Mouse (Mus musculus): Measurements from ENCODE around the gene Cflar. TPM values are rescaled to one million over a fixed set of nuclear protein-coding genes. Genes with fewer than 3 reads are reported as not detected.

Gene Cflar
- polyA plus RNA-seq, 1 experiment from 2014 or later, result 43.6 TPM

GRCm38 (mm10) chr1:58720090-58720489, 8.8 kb downstream of the Cflar start:
- DNase-seq (ENCODE audit: low spot score) (no peak), ATAC-seq (ENCODE audit: low FRiP score, low TSS enrichment) (no peak)
- WGBS, result 78% methylated on average over 8 of the region's 8 CpGs
- H3K27ac ChIP-seq (replicated peaks), result no peak overlapping the region
- no peaks in the 10 kb centered on the region for H3K27me3 ChIP-seq (ENCODE audit: control insufficient read depth, insufficient read depth, low read length)
- H3K4me1 ChIP-seq (replicated peaks; ENCODE audit: control insufficient read depth, insufficient read depth), result no peaks in the 10 kb centered on the region
- H3K9ac ChIP-seq (ENCODE audit: low read length), result no peak overlapping the region
- no peak overlapping the region for H3K4me2 ChIP-seq (replicated peaks; ENCODE audit: low read depth)
- H3K4me3 ChIP-seq (ENCODE audit: low read depth, low read length), result no peak overlapping the region
- H3K36me3 ChIP-seq (ENCODE audit: control insufficient read depth, insufficient read depth, low read length), result peaks cover 2% of the 10 kb centered on the region; the same call in 1 of the 2 replicates
- TF ChIP-seq EP300 (optimal IDR thresholded peaks at IDR 0.05) (no peak), CTCF (IDR thresholded peaks at IDR 0.05; ENCODE audit: low read depth) (no peak)
- no peaks in the 10 kb centered on the region for H3K9me3 ChIP-seq (ENCODE audit: control insufficient read depth, low read length)

DNA sequence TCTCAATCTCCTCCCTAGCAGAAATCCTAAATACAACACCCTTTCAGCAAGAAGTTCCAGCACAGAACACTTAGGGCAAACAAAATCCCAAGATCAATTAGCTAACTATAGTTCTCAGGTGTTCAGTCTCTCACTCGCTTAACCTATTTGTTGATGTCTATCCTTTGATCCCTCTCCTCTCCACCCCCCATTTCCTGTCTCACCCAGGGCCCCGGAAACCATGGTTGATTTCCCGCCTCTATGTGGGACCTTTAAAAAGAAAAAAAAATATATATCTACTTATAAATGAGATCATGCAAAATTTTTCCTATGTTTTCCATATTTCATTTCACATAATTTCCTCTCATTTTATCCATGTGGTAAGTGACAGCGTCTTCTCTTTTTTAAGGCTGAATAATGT, 9.7 kb downstream of the Cflar start:
- H3K4me1 ChIP-seq (replicated peaks; ENCODE audit: control insufficient read depth, insufficient read depth), result no peaks in the 10 kb centered on the region
- no peak overlapping the region for H3K27ac ChIP-seq (replicated peaks)
- ATAC-seq (ENCODE audit: low FRiP score, low TSS enrichment) (no peak), DNase-seq (ENCODE audit: low spot score) (no peak)
- no peak overlapping the region for H3K4me3 ChIP-seq (ENCODE audit: low read depth, low read length)
- no peaks in the 10 kb centered on the region for H3K9me3 ChIP-seq (ENCODE audit: control insufficient read depth, low read length)
- no peak overlapping the region for H3K9ac ChIP-seq (ENCODE audit: low read length)
- peaks cover 2% of the 10 kb centered on the region; the same call in 1 of the 2 replicates for H3K36me3 ChIP-seq (ENCODE audit: control insufficient read depth, insufficient read depth, low read length)
- no peaks in the 10 kb centered on the region for H3K27me3 ChIP-seq (ENCODE audit: control insufficient read depth, insufficient read depth, low read length)
- TF ChIP-seq EP300 (optimal IDR thresholded peaks at IDR 0.05) (no peak), CTCF (IDR thresholded peaks at IDR 0.05; ENCODE audit: low read depth) (no peak)
- no peak overlapping the region for H3K4me2 ChIP-seq (replicated peaks; ENCODE audit: low read depth)
- WGBS, result 72% methylated on average over 4 of the region's 4 CpGs

DNA sequence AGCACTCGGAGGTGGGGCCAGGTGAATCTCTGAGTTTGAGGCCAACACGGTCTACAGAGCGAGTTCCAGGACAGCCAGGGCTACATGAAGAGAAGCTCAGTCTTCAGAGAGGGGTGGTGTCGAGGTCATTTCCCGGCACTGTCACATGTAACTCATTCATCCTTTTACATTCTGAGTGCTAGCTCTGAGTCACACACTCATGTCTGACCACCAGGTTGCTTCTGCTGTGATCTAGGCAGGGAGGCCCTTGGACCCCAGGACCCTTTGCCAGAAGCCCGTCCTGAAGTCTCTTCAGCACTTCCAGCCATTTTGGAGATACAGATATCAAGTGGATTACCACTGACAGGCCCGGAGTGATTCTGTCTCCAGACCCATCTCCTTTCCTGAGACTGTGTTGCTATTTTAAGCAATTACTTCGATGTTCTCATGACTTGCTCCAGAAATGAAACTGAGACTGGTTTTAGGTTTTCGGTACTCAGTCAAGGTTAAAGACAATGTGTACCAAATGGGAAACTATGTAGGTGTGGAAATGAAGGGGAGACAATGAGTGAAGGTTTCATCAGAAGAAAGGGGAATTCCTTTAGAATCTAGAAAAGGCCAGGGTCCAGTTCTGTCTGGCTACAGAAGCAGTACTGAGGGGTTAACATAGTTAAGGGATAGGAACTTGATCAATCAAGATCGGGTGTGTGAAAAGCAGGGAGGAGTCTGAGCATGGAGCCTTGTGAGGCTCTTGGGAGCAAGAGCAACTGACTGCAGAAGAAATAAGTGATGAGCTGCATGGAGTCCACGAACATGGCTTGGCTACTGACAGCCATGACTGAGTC, 11.0 kb downstream of the Cflar start:
- H3K4me1 ChIP-seq (replicated peaks; ENCODE audit: control insufficient read depth, insufficient read depth), result no peaks in the 10 kb centered on the region
- H3K27ac ChIP-seq (replicated peaks), result no peak overlapping the region
- H3K4me2 ChIP-seq (replicated peaks; ENCODE audit: low read depth), result no peak overlapping the region
- no peak overlapping the region for H3K4me3 ChIP-seq (ENCODE audit: low read depth, low read length)
- TF ChIP-seq CTCF (IDR thresholded peaks at IDR 0.05; ENCODE audit: low read depth) (no peak), EP300 (optimal IDR thresholded peaks at IDR 0.05) (no peak)
- H3K9ac ChIP-seq (ENCODE audit: low read length), result no peak overlapping the region
- WGBS, result 85% methylated on average over 11 of the region's 11 CpGs
- peaks cover 8% of the 10 kb centered on the region for H3K36me3 ChIP-seq (ENCODE audit: control insufficient read depth, insufficient read depth, low read length)
- DNase-seq (ENCODE audit: low spot score) (no peak), ATAC-seq (ENCODE audit: low FRiP score, low TSS enrichment) (no peak)
- H3K27me3 ChIP-seq (ENCODE audit: control insufficient read depth, insufficient read depth, low read length), result no peaks in the 10 kb centered on the region
- no peaks in the 10 kb centered on the region for H3K9me3 ChIP-seq (ENCODE audit: control insufficient read depth, low read length)

DNA sequence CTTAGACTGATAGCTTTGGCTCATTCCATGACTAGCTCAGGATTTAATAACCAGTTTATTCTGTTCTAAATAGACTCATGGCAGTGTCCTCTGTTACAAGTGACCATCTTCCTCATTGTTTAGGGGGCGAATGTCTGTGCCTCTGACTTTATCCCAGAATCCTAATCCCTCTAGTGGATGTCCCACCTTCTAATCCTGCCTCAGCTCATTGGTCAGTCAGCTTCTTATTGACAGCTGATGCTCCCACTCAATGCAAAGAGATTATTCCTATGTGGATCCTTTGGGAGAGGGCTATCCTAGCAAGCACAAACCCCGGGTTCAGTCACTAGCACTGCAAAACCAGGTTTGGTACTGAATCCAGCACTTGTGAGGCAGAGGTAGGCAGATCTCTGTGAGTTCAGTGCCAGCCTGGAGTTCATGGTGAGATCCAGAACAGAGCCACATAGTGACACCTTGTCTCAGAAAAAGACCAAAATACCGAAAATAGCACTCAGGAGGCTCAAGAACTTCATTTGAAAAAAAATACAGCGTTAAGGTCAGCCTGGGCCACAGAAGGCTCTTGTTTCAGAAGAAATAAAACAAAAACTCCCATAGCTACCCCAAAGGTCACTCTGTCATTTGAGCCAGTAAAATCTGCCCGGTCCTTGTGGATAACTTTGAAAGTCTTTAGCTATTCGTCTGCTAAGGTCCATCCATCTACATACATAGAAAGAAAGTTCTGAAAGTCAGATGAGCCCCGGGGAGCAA, 11.9 kb downstream of the Cflar start:
- Histone ChIP-seq H3K27me3 (ENCODE audit: control insufficient read depth, insufficient read depth, low read length) (no peaks in the 10 kb centered on the region), H3K4me2 (replicated peaks; ENCODE audit: low read depth) (no peak overlapping the region), H3K9me3 (ENCODE audit: control insufficient read depth, low read length) (no peaks in the 10 kb centered on the region), H3K4me1 (replicated peaks; ENCODE audit: control insufficient read depth, insufficient read depth) (no peaks in the 10 kb centered on the region), H3K9ac (ENCODE audit: low read length) (0 out of 2 replicates have a peak overlapping the region, but pooled peaks have one; percentile 13), H3K36me3 (ENCODE audit: control insufficient read depth, insufficient read depth, low read length) (peaks cover 13% of the 10 kb centered on the region), H3K4me3 (ENCODE audit: low read depth, low read length) (no peak overlapping the region), H3K27ac (replicated peaks) (no peak overlapping the region; the same call in 1 of the 2 replicates)
- WGBS, result 67% methylated on average over 7 of the region's 7 CpGs
- no peak for ATAC-seq (ENCODE audit: low FRiP score, low TSS enrichment)
- TF ChIP-seq EP300 (optimal IDR thresholded peaks at IDR 0.05), result no peak
- no peak for DNase-seq (ENCODE audit: low spot score)

DNA sequence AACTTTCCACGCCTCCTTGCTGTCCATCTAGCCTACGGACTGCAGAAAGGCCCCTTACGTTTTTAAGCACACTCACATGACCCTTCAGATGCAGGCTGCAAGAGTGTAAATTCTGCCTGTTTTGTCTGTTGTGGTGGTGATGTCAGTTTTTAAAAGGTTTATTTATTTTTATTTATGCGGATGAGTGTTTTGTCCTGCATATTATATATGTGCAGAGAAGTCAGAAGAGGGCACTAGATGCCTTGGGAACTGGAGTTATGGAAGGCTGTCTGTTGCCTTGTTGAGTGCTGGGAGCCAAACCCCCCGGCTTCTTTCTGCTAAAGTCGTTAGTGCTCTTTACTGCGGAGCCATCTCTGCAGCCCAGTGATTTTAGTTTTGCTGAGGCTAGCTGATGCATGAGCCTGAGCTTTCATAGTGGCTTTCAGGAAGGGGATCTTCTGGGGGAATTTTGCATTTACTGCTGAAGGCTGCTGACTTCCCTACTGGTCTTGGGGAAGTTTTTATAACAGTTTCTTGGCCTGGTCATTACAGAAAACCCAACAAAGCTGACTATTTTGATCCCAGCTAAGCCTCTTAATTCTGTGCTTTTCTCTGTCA, 12.6 kb downstream of the Cflar start:
- Histone ChIP-seq H3K27ac (replicated peaks) (no peak overlapping the region), H3K4me1 (replicated peaks; ENCODE audit: control insufficient read depth, insufficient read depth) (no peaks in the 10 kb centered on the region), H3K9ac (ENCODE audit: low read length) (no peak overlapping the region), H3K9me3 (ENCODE audit: control insufficient read depth, low read length) (no peaks in the 10 kb centered on the region), H3K4me2 (replicated peaks; ENCODE audit: low read depth) (no peak overlapping the region), H3K27me3 (ENCODE audit: control insufficient read depth, insufficient read depth, low read length) (no peaks in the 10 kb centered on the region), H3K4me3 (ENCODE audit: low read depth, low read length) (no peak overlapping the region), H3K36me3 (ENCODE audit: control insufficient read depth, insufficient read depth, low read length) (peaks cover 13% of the 10 kb centered on the region)
- ATAC-seq (ENCODE audit: low FRiP score, low TSS enrichment) (no peak), DNase-seq (ENCODE audit: low spot score) (no peak)
- TF ChIP-seq EP300 (optimal IDR thresholded peaks at IDR 0.05) (no peak), CTCF (IDR thresholded peaks at IDR 0.05; ENCODE audit: low read depth) (no peak; the same call in 1 of the 2 replicates)
- 63% methylated on average over 7 of the region's 7 CpGs for WGBS
